Mouse (Mus musculus) urinary bladder, postnatal 25 days (tissue): ENCODE results near the gene Slc1a5.
A peak's percentile ranks its signal among the peaks of the same experiment; 100 is the strongest.

Experiments used
- DNase-seq: peaks from one replicate; pipeline ENCODE4 v3.0.0; 2022; ENCODE audit warnings: low spot score

Slc1a5 gene

DNA sequence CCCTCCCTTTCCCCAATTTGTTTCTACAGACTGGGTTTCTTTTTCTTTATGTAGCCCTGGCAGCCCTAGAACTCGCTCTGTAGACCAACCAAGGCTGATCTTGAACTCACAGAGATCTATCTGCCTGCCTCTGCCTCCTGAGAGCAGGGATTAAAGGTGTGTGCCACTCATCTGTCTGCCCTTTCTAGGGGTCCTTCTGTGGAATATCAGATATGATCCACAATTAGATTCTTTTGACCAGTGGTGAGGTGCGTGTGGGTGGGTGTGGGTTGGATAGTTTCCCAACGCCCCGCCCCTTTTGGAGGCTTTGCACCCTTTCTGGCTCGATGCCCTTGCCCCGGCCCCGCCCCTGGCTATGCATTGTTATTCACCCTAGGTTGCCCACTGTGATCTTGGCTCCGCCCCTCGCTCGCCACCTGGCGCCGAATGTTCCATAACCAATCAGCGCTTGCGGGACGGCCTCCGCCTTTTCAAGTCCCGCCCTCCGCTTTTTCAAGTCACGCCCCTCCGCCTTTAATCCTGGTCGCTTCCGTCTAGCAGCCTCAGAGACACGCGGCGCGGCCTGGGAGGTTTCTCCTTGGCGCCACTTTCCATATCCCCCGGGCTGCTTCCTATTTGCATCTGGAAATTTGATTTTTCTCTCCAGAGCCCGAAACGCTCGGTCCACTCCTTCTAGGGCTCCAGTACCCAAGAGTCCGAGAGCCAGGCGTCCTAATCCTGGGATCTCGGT lies at the start of gene Slc1a5:
TSS of gene Slc1a5 (plus strand) at position 516 of the 730 bp plus-strand sequence.
- DNase-seq: peak; percentile 92

GRCm38 (mm10) chr7:16731893-16732422 lies 49.2 kb upstream of the Slc1a5 start:
- no peak for DNase-seq

DNA sequence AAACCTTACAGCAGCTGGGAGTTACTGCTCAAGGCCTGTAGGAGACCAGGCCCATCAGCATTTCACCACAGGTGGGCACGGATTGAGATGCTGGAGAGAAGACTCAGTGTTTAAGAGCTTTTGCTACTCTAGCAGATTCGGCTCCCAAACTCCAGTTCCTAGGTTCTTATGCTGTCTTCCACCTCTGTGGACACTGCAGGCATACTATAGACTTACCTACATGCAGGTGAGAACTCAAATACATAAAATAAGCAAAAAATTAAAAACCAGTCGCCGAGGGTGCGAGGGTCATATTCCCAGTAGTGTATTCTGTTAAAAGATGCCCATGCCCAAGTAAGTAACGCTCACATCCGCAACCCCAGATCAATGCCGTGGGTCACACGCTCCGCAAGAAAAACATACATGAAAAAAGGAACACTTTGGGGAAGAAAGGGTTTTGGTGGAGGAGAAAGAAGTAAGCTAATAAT lies 43.5 kb upstream of the Slc1a5 start:
- no peak for DNase-seq

- peak; percentile 86 for DNase-seq
Observed at GRCm38 (mm10) chr7:16738073-16738696, 43.0 kb upstream of the Slc1a5 start, which contains the start of gene Ap2s1. Ap2s1 (plus strand) TSS chr7:16738410.

GRCm38 (mm10) chr7:16739056-16739604 lies 42.0 kb upstream of the Slc1a5 start:
- DNase-seq: no peak

- DNase-seq: no peak
Observed at GRCm38 (mm10) chr7:16745373-16745772, 35.8 kb upstream of the Slc1a5 start.

DNA sequence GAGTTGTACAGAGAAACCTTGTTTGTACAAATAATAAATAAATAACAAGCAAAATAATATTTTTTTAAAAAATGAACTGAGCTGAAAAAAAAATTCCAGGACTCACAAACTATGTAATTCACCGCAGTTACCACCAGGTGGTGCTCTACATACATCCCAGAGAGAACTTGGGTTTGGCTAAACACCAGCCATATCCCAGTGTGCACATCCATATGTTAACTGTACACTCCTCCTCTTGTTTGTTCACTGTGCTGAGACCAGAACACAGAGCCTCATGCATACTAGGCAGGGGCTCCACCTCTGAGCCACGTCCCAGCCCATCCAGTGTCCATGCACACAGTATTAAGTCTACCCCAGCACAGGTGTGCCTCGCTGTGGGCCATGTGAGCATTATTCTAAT lies 35.0 kb upstream of the Slc1a5 start:
- DNase-seq: peak; percentile 46

- DNase-seq: no peak
Observed at GRCm38 (mm10) chr7:16747656-16748055, 33.5 kb upstream of the Slc1a5 start.

- peak; percentile 39 for DNase-seq
Observed at GRCm38 (mm10) chr7:16752016-16752415, 29.1 kb upstream of the Slc1a5 start.

- no peak for DNase-seq
Observed at GRCm38 (mm10) chr7:16755362-16756017, 25.6 kb upstream of the Slc1a5 start.

DNA sequence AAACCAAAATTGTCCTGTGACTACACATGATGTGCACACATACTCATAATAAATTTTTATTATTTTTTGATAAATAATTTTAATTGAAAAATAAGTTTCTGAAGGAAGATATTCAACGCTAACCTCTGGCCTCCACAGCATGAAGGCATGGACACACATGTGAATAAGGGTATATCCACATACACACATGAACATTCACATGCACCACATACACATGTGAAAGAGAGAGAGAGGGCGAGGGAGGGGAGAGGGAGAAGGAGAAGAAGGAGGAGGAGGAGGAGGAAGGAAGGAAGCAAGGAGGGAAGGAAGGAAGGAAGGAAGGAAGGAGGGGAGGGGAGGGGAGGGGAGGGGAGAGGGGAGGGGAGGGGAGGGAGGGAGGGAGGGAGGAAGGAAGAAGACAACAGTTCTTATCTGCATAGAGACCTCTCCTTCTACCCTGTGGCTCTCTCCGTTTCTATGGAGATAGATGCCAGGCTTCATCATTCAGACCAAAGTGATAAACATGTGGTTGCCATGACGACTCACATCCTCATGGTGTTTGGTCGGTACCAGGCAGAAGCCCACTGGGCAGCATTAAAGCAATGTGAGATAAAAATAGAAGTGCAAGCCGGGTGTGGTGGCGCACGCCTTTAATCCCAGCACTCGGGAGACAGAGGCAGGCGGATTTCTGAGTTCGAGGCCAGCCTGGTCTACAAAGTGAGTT lies 22.1 kb upstream of the Slc1a5 start:
- no peak for DNase-seq

GRCm38 (mm10) chr7:16760292-16760691 lies 20.8 kb upstream of the Slc1a5 start:
- DNase-seq: peak; percentile 28

DNA sequence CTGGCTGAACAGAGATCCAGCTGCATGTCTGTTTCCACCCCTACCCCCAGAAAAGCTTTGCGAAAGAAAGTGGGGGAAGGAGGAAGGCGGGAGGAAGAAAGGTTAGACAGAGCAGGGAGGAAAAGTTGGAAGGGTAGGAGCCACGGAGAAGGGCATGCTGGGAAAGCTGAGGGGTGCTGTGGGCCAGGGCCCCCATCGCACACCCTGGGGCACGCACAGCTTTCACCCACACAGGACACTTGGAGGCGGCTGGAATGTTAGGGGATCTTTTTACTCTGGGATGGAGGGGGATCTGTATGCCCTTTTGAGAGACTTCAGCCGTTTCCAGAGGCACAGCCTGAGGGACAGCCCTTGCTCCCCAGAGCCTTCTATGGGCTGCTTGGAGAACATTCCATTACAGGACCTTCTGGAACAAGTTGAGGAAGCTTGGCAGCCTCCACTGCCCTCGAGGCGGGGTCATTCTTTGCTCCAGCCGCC lies 20.1 kb upstream of the Slc1a5 start:
- DNase-seq: peak; percentile 40

DNA sequence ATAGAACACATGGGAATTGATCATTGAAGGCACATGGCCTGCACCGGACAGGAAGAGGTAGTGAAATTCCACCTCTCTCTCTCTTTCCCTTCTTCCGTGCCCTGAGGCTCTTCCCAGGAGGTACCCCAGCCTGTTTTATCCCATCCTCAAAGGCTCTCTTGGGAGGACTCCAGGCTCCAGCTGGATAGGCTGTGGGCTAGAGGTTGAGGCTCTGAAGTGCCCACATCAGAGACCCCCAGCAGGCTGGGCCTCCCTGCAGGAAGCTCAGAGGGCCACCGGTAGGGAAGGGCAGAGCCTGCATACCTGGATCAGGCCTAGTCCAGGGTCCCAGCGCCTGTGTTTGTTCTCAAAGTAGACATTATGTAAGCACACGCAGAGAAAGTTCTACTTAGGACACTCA lies 19.5 kb upstream of the Slc1a5 start:
- DNase-seq: no peak

DNA sequence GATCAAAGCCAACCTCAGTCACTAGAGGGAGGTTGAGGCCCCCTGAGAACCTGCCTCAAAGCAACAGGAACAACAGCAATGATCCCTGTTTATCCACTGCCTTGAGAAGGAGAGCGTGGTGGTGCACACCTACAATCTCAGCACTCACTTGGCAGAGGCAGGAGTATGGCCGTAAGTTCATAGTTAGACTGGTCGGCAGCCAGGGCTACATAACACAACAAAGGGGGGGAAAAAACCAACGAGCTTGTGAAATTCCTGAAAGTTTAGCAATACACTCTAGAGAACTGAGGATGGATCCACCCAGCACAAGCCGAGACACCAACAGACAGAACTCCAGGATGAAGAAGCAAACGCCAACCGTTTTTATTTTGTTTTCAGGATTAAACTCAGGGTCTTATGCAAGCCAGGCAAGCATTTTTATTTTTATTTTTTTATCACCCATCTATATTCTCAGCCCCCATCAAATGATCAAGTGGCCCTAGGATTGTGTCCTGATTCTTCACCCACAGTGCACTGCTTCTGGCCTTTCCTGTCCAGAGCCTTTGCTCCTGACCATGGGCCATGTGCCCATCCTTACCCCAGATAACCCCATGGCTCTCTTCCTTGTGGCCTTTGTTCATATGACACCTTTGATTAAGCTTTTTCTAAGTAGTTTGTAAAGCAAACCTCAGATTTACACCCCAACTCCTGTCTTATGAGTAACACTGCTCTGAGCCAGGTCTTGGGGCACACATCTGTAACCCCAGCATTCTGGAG lies 17.5 kb upstream of the Slc1a5 start:
- DNase-seq: peak; percentile 29

- no peak for DNase-seq
Observed at GRCm38 (mm10) chr7:16766443-16766842, 14.7 kb upstream of the Slc1a5 start.

DNA sequence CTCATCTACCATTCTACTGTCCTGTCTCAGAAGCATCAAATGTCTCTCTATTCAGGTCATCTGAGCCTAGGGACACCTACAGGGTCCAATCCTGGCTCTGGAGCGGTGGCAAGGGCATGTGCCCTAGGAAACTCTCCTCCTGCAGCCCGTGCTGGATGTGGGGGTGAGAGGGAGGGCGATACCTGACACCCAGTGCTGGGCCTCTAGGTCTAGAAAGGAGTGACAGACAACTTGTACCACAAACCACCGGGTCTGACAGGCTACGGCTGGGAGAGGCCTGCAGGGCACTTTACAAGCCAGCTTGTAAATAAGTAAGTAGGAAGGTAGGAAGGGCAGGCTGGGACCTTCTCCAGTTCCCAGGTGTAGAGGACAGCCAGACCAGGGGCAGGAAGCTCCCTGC lies 5.3 kb upstream of the Slc1a5 start:
- DNase-seq: no peak

- no peak for DNase-seq
Observed at GRCm38 (mm10) chr7:16780076-16780475, 1.1 kb upstream of the Slc1a5 start.

DNA sequence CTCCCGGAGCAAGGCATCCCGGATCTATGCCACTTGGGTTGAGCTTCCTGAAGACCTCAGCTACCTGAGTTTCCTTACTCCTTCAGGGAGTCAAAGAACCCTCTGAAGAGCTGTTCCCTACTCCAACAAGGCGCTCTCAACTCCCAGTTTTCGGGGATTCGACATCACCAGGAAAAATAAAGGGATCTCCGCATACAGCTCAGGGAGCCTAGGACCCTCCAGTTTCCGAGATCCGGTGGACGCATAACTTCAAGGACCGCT lies 345 bp downstream of the Slc1a5 start:
- DNase-seq: no peak

GRCm38 (mm10) chr7:16781816-16782554 lies 845 bp downstream of the Slc1a5 start:
- no peak for DNase-seq
